Mouse (Mus musculus) neural tube, embryonic 11.5 days (tissue): ENCODE data around the gene Tstd1. TPM values are rescaled to one million over a fixed set of nuclear protein-coding genes. Genes with fewer than 3 reads are reported as not detected.
A peak's percentile ranks its signal among the peaks of the same experiment; 100 is the strongest.

Source experiments
- ATAC-seq: fragments of 200-750 bp; cut with Nextera tagmentation; 2 replicates; pipeline ENCODE4 v1.8.0; 2017; ENCODE audit warnings: moderate number of reproducible peaks, mild to moderate bottlenecking, moderate TSS enrichment, moderate library complexity; ENCODE audit not compliant: insufficient read depth, low FRiP score, low TSS enrichment
- DNase-seq: peaks from one replicate; pipeline ENCODE4 v3.0.0-alpha.2; 2015; ENCODE audit warnings: low spot score
- H3K27ac ChIP-seq: fragments of 300-500 bp; sonication (generic); 2 replicates; pipeline ENCODE4 v1.5.1; 2014; ENCODE audit warnings: low read depth, mild to moderate bottlenecking, low read length
- H3K27me3 ChIP-seq: fragments of 300-500 bp; sonication (generic); 2 replicates; pipeline ENCODE4 v1.6.1; 2014; ENCODE audit warnings: mild to moderate bottlenecking, low read length, mixed read lengths; ENCODE audit not compliant: control insufficient read depth, insufficient read depth
- H3K36me3 ChIP-seq: fragments of 300-500 bp; sonication (generic); 2 replicates; pipeline ENCODE4 v1.6.1; 2014; ENCODE audit warnings: mild to moderate bottlenecking, low read length, moderate library complexity, mixed read lengths; ENCODE audit not compliant: control insufficient read depth, insufficient read depth
- H3K4me1 ChIP-seq: fragments of 300-500 bp; sonication (generic); 2 replicates; pipeline ENCODE4 v1.6.1; 2014; ENCODE audit warnings: low read length, mixed read lengths; ENCODE audit not compliant: control insufficient read depth, insufficient read depth
- H3K4me2 ChIP-seq: fragments of 300-500 bp; sonication (generic); 2 replicates; pipeline ENCODE4 v1.6.1; 2014; ENCODE audit warnings: low read depth, mild to moderate bottlenecking, moderate library complexity
- H3K4me3 ChIP-seq: fragments of 300-500 bp; sonication (generic); 2 replicates; pipeline ENCODE4 v1.5.1; 2014; ENCODE audit warnings: low read depth, low read length
- H3K9ac ChIP-seq: fragments of 300-500 bp; sonication (generic); 2 replicates; pipeline ENCODE4 v1.6.1; 2014; ENCODE audit warnings: mild to moderate bottlenecking, low read length
- H3K9me3 ChIP-seq: fragments of 300-500 bp; sonication (generic); 2 replicates; pipeline ENCODE4 v1.6.1; 2016; ENCODE audit warnings: low read length; ENCODE audit not compliant: control insufficient read depth
- WGBS: fragments of 180-500 bp; shearing (Covaris S2); extraction: QIAGEN DNeasy Blood & Tissue Kit; methylation state at CpG from one replicate; pipeline ENCODE4 v1.1.7; 2014; 5-methylcytosine and 5-hydroxymethylcytosine counted together
- polyA plus RNA-seq: library from polyadenylated mRNA; unstranded; fragments of >200 nt; fragmentation: Nextera tagmentation; extraction: Ambion mirVana; gene quantifications from 2 replicates; pipeline ENCODE4 v1.2.1, GENCODE M21; 2014

The Tstd1 gene
- polyA plus RNA-seq, 1 experiment from 2014 or later: 3.6 TPM

GRCm38 (mm10) chr1:171440025-171440725 lies 21.5 kb downstream of the Tstd1 start:
- WGBS: 46% methylated on average over 9 of the region's 9 CpGs
- peak overlapping the region; percentile 13; the same call in 1 of the 2 replicates for H3K4me2 ChIP-seq

DNA sequence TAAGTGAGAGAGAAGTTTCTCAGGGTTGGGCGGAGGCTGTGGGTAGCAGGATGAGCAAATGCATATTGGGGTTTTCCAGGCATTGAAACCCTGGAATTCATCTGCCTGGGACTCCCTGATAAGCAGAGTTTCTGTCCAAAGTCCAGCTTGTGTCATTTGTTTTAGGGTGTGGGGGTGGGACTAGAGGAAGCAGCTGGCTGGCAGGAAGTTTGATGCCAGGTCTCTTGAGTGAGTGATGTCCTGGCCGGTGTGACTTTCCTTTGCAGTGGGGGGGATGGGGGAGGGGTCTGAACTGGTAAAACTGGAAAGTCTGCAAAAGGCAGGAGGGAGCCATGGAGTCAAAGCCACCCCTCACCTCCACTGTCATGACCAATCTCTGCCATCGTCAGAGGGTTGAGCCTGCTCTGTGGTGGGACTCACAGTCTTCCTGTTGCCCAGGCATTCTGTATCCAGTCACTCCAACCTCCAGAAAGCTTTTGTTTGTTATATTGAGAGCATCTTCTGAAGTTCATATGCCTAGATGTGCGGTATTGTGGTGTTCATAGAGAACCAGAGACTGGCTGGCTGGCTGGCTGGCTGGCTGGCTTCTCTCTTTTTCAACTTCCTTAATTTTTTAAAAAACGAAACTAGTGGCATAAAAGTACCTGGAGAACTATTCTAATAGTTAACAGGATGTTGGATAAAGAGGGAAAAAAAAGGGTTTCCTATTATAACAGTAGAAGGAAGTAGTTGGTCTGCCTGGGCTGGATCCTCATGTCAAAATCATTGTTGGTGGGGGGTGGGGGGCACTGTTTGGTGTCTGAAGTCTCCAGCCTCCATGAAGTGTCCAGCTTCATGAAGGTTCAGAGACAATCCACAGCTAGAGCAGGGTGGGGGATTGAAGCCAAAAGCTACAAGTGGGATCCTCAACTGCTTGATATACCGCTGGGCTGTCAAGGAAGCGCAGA lies 23.1 kb downstream of the Tstd1 start:
- no peak overlapping the region for H3K27ac ChIP-seq
- H3K4me1 ChIP-seq: peaks cover 8% of the 10 kb centered on the region
- no peak overlapping the region for H3K4me2 ChIP-seq
- H3K9ac ChIP-seq: no peak overlapping the region
- DNase-seq (no peak), ATAC-seq (no peak)
- H3K36me3 ChIP-seq: no peaks in the 10 kb centered on the region
- H3K4me3 ChIP-seq: no peak overlapping the region
- peaks cover 3% of the 10 kb centered on the region; the same call in 1 of the 2 replicates for H3K9me3 ChIP-seq
- WGBS: 65% methylated on average over 7 of the region's 7 CpGs
- H3K27me3 ChIP-seq: peaks cover 22% of the 10 kb centered on the region

More at GRCm38 (mm10) chr1:171440025-171440725, 21.5 kb downstream of the Tstd1 start:
- peaks cover 8% of the 10 kb centered on the region for H3K4me1 ChIP-seq
- ATAC-seq (no peak), DNase-seq (no peak)
- peaks cover 27% of the 10 kb centered on the region for H3K27me3 ChIP-seq
- H3K27ac ChIP-seq: no peak overlapping the region
- no peak overlapping the region for H3K9ac ChIP-seq
- no peaks in the 10 kb centered on the region for H3K36me3 ChIP-seq
- H3K4me3 ChIP-seq: no peak overlapping the region
- H3K9me3 ChIP-seq: peaks cover 3% of the 10 kb centered on the region; the same call in 1 of the 2 replicates

GRCm38 (mm10) chr1:171442413-171442760 lies 23.7 kb downstream of the Tstd1 start:
- Histone ChIP-seq H3K36me3 (no peaks in the 10 kb centered on the region), H3K4me1 (peaks cover 5% of the 10 kb centered on the region; the same call in 1 of the 2 replicates), H3K4me3 (no peak overlapping the region), H3K27me3 (peaks cover 17% of the 10 kb centered on the region), H3K4me2 (no peak overlapping the region), H3K9me3 (peaks cover 3% of the 10 kb centered on the region; the same call in 1 of the 2 replicates), H3K9ac (no peak overlapping the region), H3K27ac (no peak overlapping the region)
- no peak for DNase-seq
- 81% methylated on average over 8 of the region's 8 CpGs for WGBS
- no peak for ATAC-seq

GRCm38 (mm10) chr1:171445050-171445449 lies 26.4 kb downstream of the Tstd1 start:
- Histone ChIP-seq H3K9ac (no peak overlapping the region), H3K36me3 (no peaks in the 10 kb centered on the region), H3K4me2 (no peak overlapping the region), H3K27ac (no peak overlapping the region), H3K4me3 (no peak overlapping the region), H3K4me1 (no peaks in the 10 kb centered on the region), H3K27me3 (no peaks in the 10 kb centered on the region), H3K9me3 (peaks cover 3% of the 10 kb centered on the region; the same call in 1 of the 2 replicates)
- WGBS: 88% methylated on average over 5 of the region's 5 CpGs
- ATAC-seq (no peak), DNase-seq (no peak)

DNA sequence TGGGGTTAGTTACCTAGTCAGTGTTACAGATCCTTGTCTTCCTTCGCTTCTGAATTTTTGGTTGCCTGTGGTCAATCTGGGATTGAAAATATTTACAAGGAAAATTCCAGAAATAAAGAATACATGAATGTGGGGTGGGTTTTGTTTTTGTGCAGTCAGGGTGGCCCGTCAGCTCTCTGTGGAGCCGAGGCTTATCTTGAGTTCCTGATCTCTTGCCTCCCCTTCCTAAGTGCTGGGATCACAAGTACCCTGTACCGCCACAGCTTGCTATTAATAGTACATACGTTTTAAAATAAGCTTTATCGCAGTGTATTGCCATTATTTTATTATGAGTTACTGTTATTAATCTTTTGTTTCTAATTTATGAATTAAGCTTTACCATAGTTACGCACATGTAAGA lies 28.2 kb downstream of the Tstd1 start:
- Histone ChIP-seq H3K9ac (no peak overlapping the region), H3K36me3 (no peaks in the 10 kb centered on the region), H3K4me2 (no peak overlapping the region), H3K27me3 (no peaks in the 10 kb centered on the region), H3K4me3 (no peak overlapping the region), H3K4me1 (no peaks in the 10 kb centered on the region), H3K9me3 (peaks cover 3% of the 10 kb centered on the region; the same call in 1 of the 2 replicates), H3K27ac (no peak overlapping the region)
- DNase-seq (no peak), ATAC-seq (no peak)
- WGBS: 90% methylated on average over 7 of the region's 7 CpGs

DNA sequence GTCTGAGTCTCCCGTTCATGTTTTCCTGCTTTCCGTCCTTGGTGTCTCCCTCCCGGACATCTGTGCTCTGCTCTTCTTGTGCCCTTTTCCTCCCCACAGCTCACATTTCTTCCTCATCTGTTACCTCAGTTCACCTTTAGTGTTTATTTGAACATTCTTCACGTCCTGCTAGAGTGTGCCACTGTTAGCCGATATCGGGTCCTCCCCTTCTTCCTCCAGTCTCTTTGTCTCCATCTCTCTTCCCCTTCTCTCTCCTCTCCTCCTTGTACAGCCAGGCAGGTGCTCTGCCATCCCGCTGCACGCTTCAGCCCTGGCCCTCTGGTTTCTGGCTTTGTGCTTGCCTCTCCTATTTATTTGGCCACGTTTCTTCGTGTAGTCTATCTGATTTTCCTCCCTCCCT lies 29.0 kb downstream of the Tstd1 start:
- no peak overlapping the region for H3K27ac ChIP-seq
- H3K9me3 ChIP-seq: peaks cover 3% of the 10 kb centered on the region; the same call in 1 of the 2 replicates
- H3K27me3 ChIP-seq: no peaks in the 10 kb centered on the region
- no peak overlapping the region for H3K4me2 ChIP-seq
- no peak overlapping the region for H3K4me3 ChIP-seq
- no peak for DNase-seq
- no peak overlapping the region for H3K9ac ChIP-seq
- H3K4me1 ChIP-seq: no peaks in the 10 kb centered on the region
- H3K36me3 ChIP-seq: no peaks in the 10 kb centered on the region
- 71% methylated on average over 10 of the region's 10 CpGs for WGBS
- ATAC-seq: no peak

GRCm38 (mm10) chr1:171450062-171450461 lies 31.4 kb downstream of the Tstd1 start:
- WGBS: 90% methylated on average over 11 of the region's 11 CpGs
- Histone ChIP-seq H3K4me1 (no peaks in the 10 kb centered on the region), H3K27ac (no peak overlapping the region), H3K27me3 (no peaks in the 10 kb centered on the region), H3K9me3 (no peaks in the 10 kb centered on the region), H3K36me3 (no peaks in the 10 kb centered on the region), H3K9ac (no peak overlapping the region), H3K4me2 (no peak overlapping the region), H3K4me3 (no peak overlapping the region)
- DNase-seq (no peak), ATAC-seq (no peak)

- Histone ChIP-seq H3K36me3 (no peaks in the 10 kb centered on the region), H3K27me3 (no peaks in the 10 kb centered on the region), H3K4me2 (no peak overlapping the region), H3K9me3 (no peaks in the 10 kb centered on the region), H3K4me3 (no peak overlapping the region), H3K4me1 (no peaks in the 10 kb centered on the region), H3K27ac (no peak overlapping the region), H3K9ac (no peak overlapping the region)
- DNase-seq (no peak), ATAC-seq (no peak)
- 88% methylated on average over 10 of the region's 10 CpGs for WGBS
Measured at GRCm38 (mm10) chr1:171451001-171451400, 32.3 kb downstream of the Tstd1 start.
